Mouse (Mus musculus) liver, postnatal 0 days (tissue): ENCODE measurements at regions not wholly inside any gene's neighbourhood (a gene's known extent, or its start where the extent isn't known, plus 50 kb on each side); places are given as distances from the start of the nearest gene placed in this dataset.

ENCODE experiments used
- ATAC-seq: fragments of 200-750 bp; cut with Nextera tagmentation; 2 replicates; pipeline ENCODE4 v1.8.0; 2017; ENCODE audit warnings: mild to moderate bottlenecking, moderate library complexity
- DNase-seq: peaks from one replicate; pipeline ENCODE4 v3.0.0-alpha.2; 2016
- H3K27ac ChIP-seq: fragments of 300-500 bp; sonication (generic); 2 replicates; pipeline ENCODE4 v1.5.1; 2014; ENCODE audit warnings: antibody characterized with exemption, moderate library complexity, mild to moderate bottlenecking, low read depth
- H3K27me3 ChIP-seq: fragments of 300-500 bp; sonication (generic); 2 replicates; pipeline ENCODE4 v1.6.1; 2014; ENCODE audit warnings: low read length, control low read depth, mixed read lengths; ENCODE audit not compliant: insufficient read depth
- H3K36me3 ChIP-seq: fragments of 300-500 bp; sonication (generic); replicated peaks from 2 replicates; pipeline ENCODE4 v1.6.1; 2014; ENCODE audit warnings: mild to moderate bottlenecking, control low read depth, low read length, moderate library complexity, mixed read lengths; ENCODE audit not compliant: insufficient read depth
- H3K4me1 ChIP-seq: fragments of 300-500 bp; sonication (generic); 2 replicates; pipeline ENCODE4 v1.6.1; 2014; ENCODE audit warnings: antibody characterized with exemption, mild to moderate bottlenecking, control low read depth; ENCODE audit not compliant: insufficient read depth
- H3K4me2 ChIP-seq: fragments of 300-500 bp; sonication (generic); 2 replicates; pipeline ENCODE4 v1.6.1; 2014; ENCODE audit warnings: low read depth, mild to moderate bottlenecking, low read length, moderate library complexity, mixed read lengths
- H3K4me3 ChIP-seq: fragments of 300-500 bp; sonication (generic); 2 replicates; pipeline ENCODE4 v1.5.1; 2014; ENCODE audit warnings: low read depth, low read length
- H3K9ac ChIP-seq: fragments of 300-500 bp; sonication (generic); replicated peaks from 2 replicates; pipeline ENCODE4 v1.6.1; 2014; ENCODE audit warnings: mild to moderate bottlenecking, moderate library complexity
- H3K9me3 ChIP-seq: fragments of 300-500 bp; sonication (generic); 2 replicates; pipeline ENCODE4 v1.6.1; 2016; ENCODE audit warnings: mild to moderate bottlenecking, control low read depth, low read length, mixed read lengths
- CTCF ChIP-seq: sonication (generic); IDR thresholded peaks from 2 replicates; pipeline ENCODE4 v1.5.1; 2016; ENCODE audit warnings: antibody characterized with exemption, low read depth
- EP300 ChIP-seq: IDR thresholded peaks from 2 replicates; pipeline ENCODE4 v1.6.1; 2016; ENCODE audit warnings: antibody characterized with exemption, low read depth, mild to moderate bottlenecking
- WGBS: fragments of 180-500 bp; shearing (Covaris S2); extraction: QIAGEN DNeasy Blood & Tissue Kit; methylation state at CpG from one replicate; pipeline ENCODE4 v1.1.7; 2014; ENCODE audit not compliant: insufficient replicate concordance; 5-methylcytosine and 5-hydroxymethylcytosine counted together

- DNase-seq: no peak
Observed at GRCm38 (mm10) chr8:8325420-8325819, 335.6 kb downstream of the Efnb2 start.

GRCm38 (mm10) chr8:8324520-8324919, 336.5 kb downstream of the Efnb2 start:
- ATAC-seq (no peak), DNase-seq (no peak)
- Histone ChIP-seq H3K27me3 (no peaks in the 10 kb centered on the region), H3K4me3 (no peak overlapping the region), H3K9ac (no peak overlapping the region), H3K36me3 (no peaks in the 10 kb centered on the region), H3K27ac (no peak overlapping the region), H3K9me3 (no peaks in the 10 kb centered on the region), H3K4me1 (no peaks in the 10 kb centered on the region), H3K4me2 (no peak overlapping the region)
- WGBS: 74% methylated on average over 5 of the region's 5 CpGs
- no peak for TF ChIP-seq EP300

More at GRCm38 (mm10) chr8:8325420-8325819, 335.6 kb downstream of the Efnb2 start:
- Histone ChIP-seq H3K27ac (no peak overlapping the region), H3K9ac (no peak overlapping the region), H3K27me3 (no peaks in the 10 kb centered on the region), H3K4me2 (no peak overlapping the region), H3K4me1 (no peaks in the 10 kb centered on the region), H3K36me3 (no peaks in the 10 kb centered on the region), H3K9me3 (no peaks in the 10 kb centered on the region), H3K4me3 (no peak overlapping the region)
- WGBS: 52% methylated on average over 4 of the region's 4 CpGs
- ATAC-seq: no peak
- TF ChIP-seq CTCF (no peak), EP300 (no peak)

- H3K36me3 ChIP-seq: no peaks in the 10 kb centered on the region
- no peak for TF ChIP-seq EP300
- no peak for TF ChIP-seq CTCF
Observed at GRCm38 (mm10) chr8:8308253-8308652, 352.8 kb downstream of the Efnb2 start.

GRCm38 (mm10) chr8:8307487-8307886, 353.6 kb downstream of the Efnb2 start:
- Histone ChIP-seq H3K27ac (no peak overlapping the region), H3K9me3 (no peaks in the 10 kb centered on the region), H3K9ac (no peak overlapping the region), H3K36me3 (no peaks in the 10 kb centered on the region), H3K4me1 (no peaks in the 10 kb centered on the region), H3K4me3 (no peak overlapping the region), H3K4me2 (no peak overlapping the region), H3K27me3 (no peaks in the 10 kb centered on the region)
- DNase-seq (no peak), ATAC-seq (no peak)
- no peak for TF ChIP-seq CTCF
- no peak for TF ChIP-seq EP300
- 56% methylated on average over 9 of the region's 9 CpGs for WGBS

More at GRCm38 (mm10) chr8:8308253-8308652, 352.8 kb downstream of the Efnb2 start:
- Histone ChIP-seq H3K4me1 (no peaks in the 10 kb centered on the region), H3K27me3 (no peaks in the 10 kb centered on the region), H3K9ac (no peak overlapping the region), H3K9me3 (no peaks in the 10 kb centered on the region), H3K27ac (no peak overlapping the region), H3K4me2 (no peak overlapping the region), H3K4me3 (no peak overlapping the region)
- 73% methylated on average over 7 of the region's 7 CpGs for WGBS
- ATAC-seq (no peak), DNase-seq (no peak)

- ATAC-seq (no peak), DNase-seq (no peak)
- Histone ChIP-seq H3K4me1 (no peaks in the 10 kb centered on the region), H3K36me3 (no peaks in the 10 kb centered on the region), H3K4me3 (no peak overlapping the region), H3K9ac (no peak overlapping the region), H3K9me3 (no peaks in the 10 kb centered on the region), H3K27me3 (no peaks in the 10 kb centered on the region), H3K27ac (no peak overlapping the region), H3K4me2 (no peak overlapping the region)
- no peak for TF ChIP-seq CTCF
- no peak for TF ChIP-seq EP300
- 63% methylated on average over 6 of the region's 6 CpGs for WGBS
Observed at GRCm38 (mm10) chr8:8299965-8300767, 360.9 kb downstream of the Efnb2 start.

- H3K27me3 ChIP-seq: no peaks in the 10 kb centered on the region
- H3K4me1 ChIP-seq: no peaks in the 10 kb centered on the region
- 60% methylated on average over 6 of the region's 6 CpGs for WGBS
- no peak overlapping the region for H3K27ac ChIP-seq
- DNase-seq (no peak), ATAC-seq (no peak)
- H3K4me3 ChIP-seq: no peak overlapping the region
- TF ChIP-seq CTCF (no peak), EP300 (no peak)
- H3K36me3 ChIP-seq: no peaks in the 10 kb centered on the region
- H3K9ac ChIP-seq: no peak overlapping the region
- H3K4me2 ChIP-seq: no peak overlapping the region
- H3K9me3 ChIP-seq: no peaks in the 10 kb centered on the region
Observed at GRCm38 (mm10) chr8:8292577-8293247, 368.3 kb downstream of the Efnb2 start.
